Mouse (Mus musculus) midbrain, embryonic 15.5 days (tissue): ENCODE data around the gene Prkch. TPM values are rescaled to one million over a fixed set of nuclear protein-coding genes. Genes with fewer than 3 reads are reported as not detected.
A peak's percentile ranks its signal among the peaks of the same experiment; 100 is the strongest.

Experiments
- ATAC-seq: fragments of 200-750 bp; cut with Nextera tagmentation; replicated peaks from 2 replicates; pipeline ENCODE4 v1.8.0; 2017; ENCODE audit warnings: moderate TSS enrichment
- H3K27ac ChIP-seq: fragments of 300-500 bp; sonication (generic); 2 replicates; pipeline ENCODE4 v1.5.1; 2015; ENCODE audit warnings: mild to moderate bottlenecking, inconsistent platforms
- H3K27me3 ChIP-seq: fragments of 300-500 bp; sonication (generic); replicated peaks from 2 replicates; pipeline ENCODE4 v1.6.1; 2015; ENCODE audit warnings: inconsistent platforms
- H3K36me3 ChIP-seq: fragments of 300-500 bp; sonication (generic); replicated peaks from 2 replicates; pipeline ENCODE4 v1.6.1; 2015; ENCODE audit warnings: inconsistent platforms
- H3K4me1 ChIP-seq: fragments of 300-500 bp; sonication (generic); 2 replicates; pipeline ENCODE4 v1.6.1; 2015; ENCODE audit warnings: inconsistent platforms
- H3K4me2 ChIP-seq: fragments of 300-500 bp; sonication (generic); 2 replicates; pipeline ENCODE4 v1.6.1; 2015; ENCODE audit warnings: inconsistent platforms, mild to moderate bottlenecking, moderate library complexity
- H3K4me3 ChIP-seq: fragments of 300-500 bp; sonication (generic); 2 replicates; pipeline ENCODE4 v1.5.1; 2015; ENCODE audit warnings: mild to moderate bottlenecking, inconsistent platforms
- H3K9ac ChIP-seq: fragments of 300-500 bp; sonication (generic); 2 replicates; pipeline ENCODE4 v1.6.1; 2015; ENCODE audit warnings: mild to moderate bottlenecking, inconsistent platforms
- H3K9me3 ChIP-seq: fragments of 300-500 bp; sonication (generic); 2 replicates; pipeline ENCODE4 v1.6.1; 2016; ENCODE audit warnings: inconsistent platforms
- WGBS: fragments of 180-500 bp; shearing (Covaris S2); methylation state at CpG from one replicate; pipeline ENCODE4 v1.1.7; 2015; ENCODE audit warnings: mixed read lengths; 5-methylcytosine and 5-hydroxymethylcytosine counted together
- polyA plus RNA-seq: library from polyadenylated mRNA; unstranded; fragments of >200 nt; fragmentation: Nextera tagmentation; extraction: Ambion mirVana; gene quantifications from 2 replicates; pipeline ENCODE4 v1.2.1, GENCODE M21; 2015

Prkch gene
- polyA plus RNA-seq, 1 experiment from 2014 or later, result 10.1 TPM

- 0 out of 2 replicates have a peak, but pooled peaks cover 4% of the 10 kb centered on the region for H3K4me1 ChIP-seq
- H3K27me3 ChIP-seq, result no peaks in the 10 kb centered on the region
- no peaks in the 10 kb centered on the region for H3K9me3 ChIP-seq
- H3K4me3 ChIP-seq, result no peak overlapping the region
- H3K9ac ChIP-seq, result no peak overlapping the region
- H3K27ac ChIP-seq, result no peak overlapping the region
- H3K4me2 ChIP-seq, result no peak overlapping the region
- 86% methylated on average over 5 of the region's 5 CpGs for WGBS
- no peaks in the 10 kb centered on the region for H3K36me3 ChIP-seq
- no peak for ATAC-seq
Measured at GRCm38 (mm10) chr12:73710846-73711245, 126.2 kb downstream of the Prkch start.

GRCm38 (mm10) chr12:73712122-73712521 is 127.5 kb downstream of the Prkch start:
- H3K4me2 ChIP-seq, result no peak overlapping the region
- H3K27me3 ChIP-seq, result no peaks in the 10 kb centered on the region
- 0 out of 2 replicates have a peak, but pooled peaks cover 9% of the 10 kb centered on the region for H3K4me1 ChIP-seq
- no peak overlapping the region for H3K27ac ChIP-seq
- no peak overlapping the region for H3K9ac ChIP-seq
- ATAC-seq, result no peak
- no peaks in the 10 kb centered on the region for H3K36me3 ChIP-seq
- no peak overlapping the region for H3K4me3 ChIP-seq
- H3K9me3 ChIP-seq, result no peaks in the 10 kb centered on the region
- WGBS, result 31% methylated on average over 6 of the region's 6 CpGs

GRCm38 (mm10) chr12:73714589-73714988 is 130.0 kb downstream of the Prkch start:
- no peak for ATAC-seq
- Histone ChIP-seq H3K9me3 (no peaks in the 10 kb centered on the region), H3K4me1 (0 out of 2 replicates have a peak, but pooled peaks cover 9% of the 10 kb centered on the region), H3K4me2 (no peak overlapping the region), H3K4me3 (no peak overlapping the region), H3K9ac (no peak overlapping the region), H3K27ac (no peak overlapping the region), H3K27me3 (no peaks in the 10 kb centered on the region), H3K36me3 (no peaks in the 10 kb centered on the region)
- 94% methylated on average over 5 of the region's 5 CpGs for WGBS

GRCm38 (mm10) chr12:73715331-73715730 is 130.7 kb downstream of the Prkch start:
- H3K9me3 ChIP-seq, result no peaks in the 10 kb centered on the region
- H3K9ac ChIP-seq, result no peak overlapping the region
- H3K36me3 ChIP-seq, result no peaks in the 10 kb centered on the region
- H3K27ac ChIP-seq, result peak overlapping the region; percentile 55; the same call in 1 of the 2 replicates
- WGBS, result 94% methylated on average over 2 of the region's 2 CpGs
- H3K4me1 ChIP-seq, result 0 out of 2 replicates have a peak, but pooled peaks cover 9% of the 10 kb centered on the region
- H3K4me2 ChIP-seq, result no peak overlapping the region
- no peak for ATAC-seq
- H3K27me3 ChIP-seq, result no peaks in the 10 kb centered on the region
- no peak overlapping the region for H3K4me3 ChIP-seq

- peak; percentile 82 for ATAC-seq
- Histone ChIP-seq H3K27ac (peak overlapping the region; percentile 55), H3K9me3 (no peaks in the 10 kb centered on the region), H3K4me2 (no peak overlapping the region), H3K9ac (no peak overlapping the region), H3K36me3 (no peaks in the 10 kb centered on the region), H3K4me3 (no peak overlapping the region), H3K4me1 (0 out of 2 replicates have a peak, but pooled peaks cover 9% of the 10 kb centered on the region), H3K27me3 (no peaks in the 10 kb centered on the region)
- WGBS, result 57% methylated on average over 21 of the region's 21 CpGs
Measured at GRCm38 (mm10) chr12:73715954-73716731, 131.5 kb downstream of the Prkch start.

GRCm38 (mm10) chr12:73718036-73718435 is 133.4 kb downstream of the Prkch start:
- no peaks in the 10 kb centered on the region for H3K27me3 ChIP-seq
- H3K4me2 ChIP-seq, result no peak overlapping the region
- no peaks in the 10 kb centered on the region for H3K9me3 ChIP-seq
- ATAC-seq, result no peak
- no peak overlapping the region for H3K4me3 ChIP-seq
- H3K4me1 ChIP-seq, result 0 out of 2 replicates have a peak, but pooled peaks cover 5% of the 10 kb centered on the region
- WGBS, result 91% methylated on average over 10 of the region's 10 CpGs
- no peak overlapping the region for H3K27ac ChIP-seq
- no peaks in the 10 kb centered on the region for H3K36me3 ChIP-seq
- H3K9ac ChIP-seq, result no peak overlapping the region

- no peak for ATAC-seq
- H3K4me2 ChIP-seq, result no peak overlapping the region
- no peaks in the 10 kb centered on the region for H3K27me3 ChIP-seq
- H3K4me1 ChIP-seq, result 0 out of 2 replicates have a peak, but pooled peaks cover 5% of the 10 kb centered on the region
- no peak overlapping the region for H3K9ac ChIP-seq
- H3K4me3 ChIP-seq, result no peak overlapping the region
- H3K9me3 ChIP-seq, result 0 out of 2 replicates have a peak, but pooled peaks cover 3% of the 10 kb centered on the region
- no peak overlapping the region for H3K27ac ChIP-seq
- no peaks in the 10 kb centered on the region for H3K36me3 ChIP-seq
Measured at GRCm38 (mm10) chr12:73719816-73720215, 135.2 kb downstream of the Prkch start.

- H3K9ac ChIP-seq, result no peak overlapping the region
- H3K27ac ChIP-seq, result no peak overlapping the region
- 93% methylated on average over 2 of the region's 2 CpGs for WGBS
- 0 out of 2 replicates have a peak, but pooled peaks cover 5% of the 10 kb centered on the region for H3K4me1 ChIP-seq
- no peaks in the 10 kb centered on the region for H3K27me3 ChIP-seq
- H3K9me3 ChIP-seq, result 0 out of 2 replicates have a peak, but pooled peaks cover 3% of the 10 kb centered on the region
- ATAC-seq, result no peak
- H3K4me2 ChIP-seq, result no peak overlapping the region
- H3K36me3 ChIP-seq, result no peaks in the 10 kb centered on the region
- no peak overlapping the region for H3K4me3 ChIP-seq
Measured at GRCm38 (mm10) chr12:73720466-73720865, 135.9 kb downstream of the Prkch start.

- H3K4me2 ChIP-seq, result no peak overlapping the region
- WGBS, result 77% methylated on average over 3 of the region's 3 CpGs
Measured at GRCm38 (mm10) chr12:73722060-73722459, 137.5 kb downstream of the Prkch start.

GRCm38 (mm10) chr12:73723067-73723466 is 138.5 kb downstream of the Prkch start:
- no peak overlapping the region for H3K4me3 ChIP-seq
- H3K9me3 ChIP-seq, result 0 out of 2 replicates have a peak, but pooled peaks cover 3% of the 10 kb centered on the region
- H3K9ac ChIP-seq, result no peak overlapping the region
- no peak for ATAC-seq
- no peak overlapping the region for H3K27ac ChIP-seq
- no peak overlapping the region for H3K4me2 ChIP-seq
- H3K27me3 ChIP-seq, result no peaks in the 10 kb centered on the region
- 87% methylated on average over 4 of the region's 4 CpGs for WGBS
- H3K36me3 ChIP-seq, result no peaks in the 10 kb centered on the region
- H3K4me1 ChIP-seq, result no peaks in the 10 kb centered on the region

More at GRCm38 (mm10) chr12:73722060-73722459, 137.5 kb downstream of the Prkch start:
- no peaks in the 10 kb centered on the region for H3K27me3 ChIP-seq
- H3K36me3 ChIP-seq, result no peaks in the 10 kb centered on the region
- no peak overlapping the region for H3K27ac ChIP-seq
- no peak overlapping the region for H3K4me3 ChIP-seq
- ATAC-seq, result no peak
- no peak overlapping the region for H3K9ac ChIP-seq
- H3K9me3 ChIP-seq, result 0 out of 2 replicates have a peak, but pooled peaks cover 3% of the 10 kb centered on the region
- H3K4me1 ChIP-seq, result no peaks in the 10 kb centered on the region

GRCm38 (mm10) chr12:73723887-73724286 is 139.3 kb downstream of the Prkch start:
- no peaks in the 10 kb centered on the region for H3K36me3 ChIP-seq
- no peak overlapping the region for H3K4me2 ChIP-seq
- 95% methylated on average over 10 of the region's 10 CpGs for WGBS
- no peak overlapping the region for H3K9ac ChIP-seq
- peaks cover 5% of the 10 kb centered on the region; the same call in 1 of the 2 replicates for H3K27me3 ChIP-seq
- H3K9me3 ChIP-seq, result 0 out of 2 replicates have a peak, but pooled peaks cover 3% of the 10 kb centered on the region
- ATAC-seq, result no peak
- no peaks in the 10 kb centered on the region for H3K4me1 ChIP-seq
- H3K27ac ChIP-seq, result no peak overlapping the region
- no peak overlapping the region for H3K4me3 ChIP-seq

GRCm38 (mm10) chr12:73725825-73726604 is 141.4 kb downstream of the Prkch start:
- Histone ChIP-seq H3K4me3 (no peak overlapping the region), H3K9me3 (0 out of 2 replicates have a peak, but pooled peaks cover 3% of the 10 kb centered on the region), H3K27ac (no peak overlapping the region), H3K4me1 (peaks cover 5% of the 10 kb centered on the region; the same call in 1 of the 2 replicates), H3K36me3 (no peaks in the 10 kb centered on the region), H3K4me2 (no peak overlapping the region), H3K9ac (no peak overlapping the region), H3K27me3 (peaks cover 5% of the 10 kb centered on the region; the same call in 1 of the 2 replicates)
- ATAC-seq, result no peak
- WGBS, result 90% methylated on average over 9 of the region's 9 CpGs
